Mouse (Mus musculus) liver, embryonic 12.5 days (tissue): Measurements from ENCODE around the gene Ogfod1. TPM values are rescaled to one million over a fixed set of nuclear protein-coding genes. Genes with fewer than 3 reads are reported as not detected.

Source experiments
- ATAC-seq: fragments of 200-750 bp; cut with Nextera tagmentation; 2 replicates; pipeline ENCODE4 v1.8.0; 2017; ENCODE audit warnings: moderate number of reproducible peaks, mild to moderate bottlenecking, moderate library complexity
- H3K27ac ChIP-seq: fragments of 300-500 bp; sonication (generic); 2 replicates; pipeline ENCODE4 v1.5.1; 2016; ENCODE audit warnings: mild to moderate bottlenecking
- H3K27me3 ChIP-seq: fragments of 300-500 bp; sonication (generic); replicated peaks from 2 replicates; pipeline ENCODE4 v1.6.1; 2016; ENCODE audit warnings: mild to moderate bottlenecking, moderate library complexity
- H3K36me3 ChIP-seq: fragments of 300-500 bp; sonication (generic); 2 replicates; pipeline ENCODE4 v1.6.1; 2016; ENCODE audit warnings: mild to moderate bottlenecking, moderate library complexity
- H3K4me1 ChIP-seq: fragments of 300-500 bp; sonication (generic); 2 replicates; pipeline ENCODE4 v1.6.1; 2016
- H3K4me2 ChIP-seq: fragments of 300-500 bp; sonication (generic); 2 replicates; pipeline ENCODE4 v1.6.1; 2016; ENCODE audit warnings: mild to moderate bottlenecking, moderate library complexity
- H3K4me3 ChIP-seq: fragments of 300-500 bp; sonication (generic); 2 replicates; pipeline ENCODE4 v1.5.1; 2016; ENCODE audit warnings: mild to moderate bottlenecking, moderate library complexity
- H3K9ac ChIP-seq: fragments of 300-500 bp; sonication (generic); 2 replicates; pipeline ENCODE4 v1.6.1; 2016; ENCODE audit warnings: mild to moderate bottlenecking, moderate library complexity
- H3K9me3 ChIP-seq: fragments of 300-500 bp; sonication (generic); replicated peaks from 2 replicates; pipeline ENCODE4 v1.6.1; 2016; ENCODE audit warnings: mild to moderate bottlenecking, moderate library complexity
- WGBS: fragments of 180-500 bp; shearing (Covaris S2); methylation state at CpG from one replicate; pipeline ENCODE4 v1.1.7; 2016; ENCODE audit not compliant: insufficient replicate concordance; 5-methylcytosine and 5-hydroxymethylcytosine counted together
- polyA plus RNA-seq: library from polyadenylated mRNA; unstranded; fragments of >200 nt; fragmentation: Nextera tagmentation; extraction: Ambion mirVana; gene quantifications from 2 replicates; pipeline ENCODE4 v1.2.1, GENCODE M21; 2016

Ogfod1 gene
- polyA plus RNA-seq = 7.2 and 8.2 TPM in 2 replicates

GRCm38 (mm10) chr8:94036944-94037524 is at the start of gene Ogfod1, which contains the start of gene Nudt21:
Gene Ogfod1, plus strand, starts transcription at chr8:94037198.
Gene Nudt21, minus strand, starts transcription at chr8:94037031.
- Histone ChIP-seq H3K4me3 (peak within 1 kb of the TSS; percentile 81), H3K9me3 (no peaks in the 10 kb centered on the region), H3K4me2 (peak within 1 kb of the TSS; percentile 86), H3K4me1 (peaks cover 47% of the 10 kb centered on the region), H3K36me3 (peaks cover 17% of the 10 kb centered on the region), H3K27ac (peak within 1 kb of the TSS; percentile 86), H3K9ac (peak within 1 kb of the TSS; percentile 78), H3K27me3 (no peaks in the 10 kb centered on the region)
- under 1% methylated on average over 41 of the region's 41 CpGs for WGBS
- ATAC-seq = peak; percentile 96

GRCm38 (mm10) chr8:93989739-93990138 is 47.3 kb upstream of the Ogfod1 start:
- no peaks in the 10 kb centered on the region for H3K27me3 ChIP-seq
- 88% methylated on average over 4 of the region's 4 CpGs for WGBS
- ATAC-seq = no peak
- H3K4me2 ChIP-seq = no peak overlapping the region
- no peak overlapping the region for H3K4me3 ChIP-seq
- peaks cover 80% of the 10 kb centered on the region for H3K36me3 ChIP-seq
- peaks cover 9% of the 10 kb centered on the region for H3K9me3 ChIP-seq
- no peak overlapping the region for H3K9ac ChIP-seq
- H3K4me1 ChIP-seq = no peaks in the 10 kb centered on the region
- H3K27ac ChIP-seq = no peak overlapping the region

GRCm38 (mm10) chr8:93998961-93999360 is 38.0 kb upstream of the Ogfod1 start:
- H3K9me3 ChIP-seq = no peaks in the 10 kb centered on the region
- H3K9ac ChIP-seq = no peak overlapping the region
- no peak overlapping the region for H3K27ac ChIP-seq
- H3K4me2 ChIP-seq = no peak overlapping the region
- H3K27me3 ChIP-seq = no peaks in the 10 kb centered on the region
- H3K4me1 ChIP-seq = no peaks in the 10 kb centered on the region
- no peak for ATAC-seq
- peaks cover 82% of the 10 kb centered on the region for H3K36me3 ChIP-seq
- no peak overlapping the region for H3K4me3 ChIP-seq
- WGBS = 88% methylated on average over 2 of the region's 2 CpGs

GRCm38 (mm10) chr8:94004139-94004538 is 32.9 kb upstream of the Ogfod1 start:
- H3K4me1 ChIP-seq = peaks cover 15% of the 10 kb centered on the region
- H3K27me3 ChIP-seq = no peaks in the 10 kb centered on the region
- no peak overlapping the region for H3K4me2 ChIP-seq
- no peak for ATAC-seq
- H3K9me3 ChIP-seq = no peaks in the 10 kb centered on the region
- H3K27ac ChIP-seq = no peak overlapping the region
- WGBS = 89% methylated on average over 9 of the region's 9 CpGs
- no peak overlapping the region for H3K4me3 ChIP-seq
- H3K36me3 ChIP-seq = peaks cover 77% of the 10 kb centered on the region
- H3K9ac ChIP-seq = no peak overlapping the region

GRCm38 (mm10) chr8:94009243-94009845 is 27.7 kb upstream of the Ogfod1 start:
- 47% methylated on average over 15 of the region's 15 CpGs for WGBS
- peaks cover 27% of the 10 kb centered on the region for H3K36me3 ChIP-seq
- peak overlapping the region; percentile 57; the same call in 1 of the 2 replicates for H3K27ac ChIP-seq
- H3K9ac ChIP-seq = peak overlapping the region; percentile 99
- peaks cover 49% of the 10 kb centered on the region for H3K4me1 ChIP-seq
- peak overlapping the region; percentile 100 for H3K4me2 ChIP-seq
- H3K9me3 ChIP-seq = no peaks in the 10 kb centered on the region
- H3K4me3 ChIP-seq = peak overlapping the region; percentile 97
- no peak for ATAC-seq
- H3K27me3 ChIP-seq = no peaks in the 10 kb centered on the region

GRCm38 (mm10) chr8:94010101-94010705 is 26.8 kb upstream of the Ogfod1 start:
- H3K9me3 ChIP-seq = no peaks in the 10 kb centered on the region
- WGBS = 56% methylated on average over 2 of the region's 2 CpGs
- ATAC-seq = no peak
- H3K4me2 ChIP-seq = peak overlapping the region; percentile 100
- no peaks in the 10 kb centered on the region for H3K27me3 ChIP-seq
- H3K27ac ChIP-seq = peak overlapping the region; percentile 64
- H3K4me1 ChIP-seq = peaks cover 57% of the 10 kb centered on the region
- H3K9ac ChIP-seq = peak overlapping the region; percentile 99
- H3K36me3 ChIP-seq = peaks cover 22% of the 10 kb centered on the region
- H3K4me3 ChIP-seq = peak overlapping the region; percentile 97

GRCm38 (mm10) chr8:94011076-94012012 is 25.7 kb upstream of the Ogfod1 start:
- Histone ChIP-seq H3K4me2 (peak overlapping the region; percentile 100), H3K27me3 (no peaks in the 10 kb centered on the region), H3K9me3 (no peaks in the 10 kb centered on the region), H3K4me1 (peaks cover 57% of the 10 kb centered on the region), H3K27ac (peak overlapping the region; percentile 98), H3K4me3 (peak overlapping the region; percentile 97), H3K9ac (peak overlapping the region; percentile 99), H3K36me3 (peaks cover 19% of the 10 kb centered on the region)
- 2% methylated on average over 48 of the region's 48 CpGs for WGBS
- ATAC-seq = peak; percentile 50; the same call in 1 of the 2 replicates

- Histone ChIP-seq H3K4me1 (peaks cover 57% of the 10 kb centered on the region), H3K4me2 (peak within 1 kb of the TSS; percentile 100), H3K4me3 (peak within 1 kb of the TSS; percentile 97), H3K27ac (peak within 1 kb of the TSS; percentile 98), H3K27me3 (no peaks in the 10 kb centered on the region), H3K9ac (peak within 1 kb of the TSS; percentile 99), H3K36me3 (peaks cover 15% of the 10 kb centered on the region), H3K9me3 (no peaks in the 10 kb centered on the region)
- under 1% methylated on average over 103 of the region's 130 CpGs for WGBS
- peak; percentile 92 for ATAC-seq
Observed at GRCm38 (mm10) chr8:94012013-94012951, 24.7 kb upstream of the Ogfod1 start, which contains the start of gene Amfr. Gene Amfr, minus strand, starts transcription at chr8:94012842.

- Histone ChIP-seq H3K4me3 (peak overlapping the region; percentile 97), H3K27ac (peak overlapping the region; percentile 98), H3K36me3 (peaks cover 17% of the 10 kb centered on the region), H3K4me2 (peak overlapping the region; percentile 100), H3K27me3 (no peaks in the 10 kb centered on the region), H3K4me1 (peaks cover 53% of the 10 kb centered on the region), H3K9ac (peak overlapping the region; percentile 99), H3K9me3 (no peaks in the 10 kb centered on the region)
- WGBS = 13% methylated on average over 7 of the region's 7 CpGs
- ATAC-seq = no peak
Observed at GRCm38 (mm10) chr8:94013026-94013612, 23.9 kb upstream of the Ogfod1 start.

- no peaks in the 10 kb centered on the region for H3K9me3 ChIP-seq
- ATAC-seq = no peak
- WGBS = 83% methylated on average over 6 of the region's 6 CpGs
- no peak overlapping the region for H3K27ac ChIP-seq
- no peaks in the 10 kb centered on the region for H3K4me1 ChIP-seq
- H3K9ac ChIP-seq = no peak overlapping the region
- peaks cover 89% of the 10 kb centered on the region for H3K36me3 ChIP-seq
- H3K27me3 ChIP-seq = no peaks in the 10 kb centered on the region
- H3K4me2 ChIP-seq = no peak overlapping the region
- H3K4me3 ChIP-seq = no peak overlapping the region
Observed at GRCm38 (mm10) chr8:94023916-94024315, 13.1 kb upstream of the Ogfod1 start.
